Mouse (Mus musculus) activated CD4-positive, CD25-positive, alpha-beta regulatory T cell, adult 9 weeks (primary cell): ENCODE measurements around the gene Mef2b. TPM values are rescaled to one million over a fixed set of nuclear protein-coding genes. Genes with fewer than 3 reads are reported as not detected.

Source experiments
- polyA plus RNA-seq: library from polyadenylated mRNA; unstranded; fragments of 100-300 nt; shearing (Covaris generic); gene quantifications from one replicate; pipeline ENCODE4 v1.2.1, GENCODE M21; 2017

Mef2b gene
- polyA plus RNA-seq, result 2.6 TPM

DNA sequence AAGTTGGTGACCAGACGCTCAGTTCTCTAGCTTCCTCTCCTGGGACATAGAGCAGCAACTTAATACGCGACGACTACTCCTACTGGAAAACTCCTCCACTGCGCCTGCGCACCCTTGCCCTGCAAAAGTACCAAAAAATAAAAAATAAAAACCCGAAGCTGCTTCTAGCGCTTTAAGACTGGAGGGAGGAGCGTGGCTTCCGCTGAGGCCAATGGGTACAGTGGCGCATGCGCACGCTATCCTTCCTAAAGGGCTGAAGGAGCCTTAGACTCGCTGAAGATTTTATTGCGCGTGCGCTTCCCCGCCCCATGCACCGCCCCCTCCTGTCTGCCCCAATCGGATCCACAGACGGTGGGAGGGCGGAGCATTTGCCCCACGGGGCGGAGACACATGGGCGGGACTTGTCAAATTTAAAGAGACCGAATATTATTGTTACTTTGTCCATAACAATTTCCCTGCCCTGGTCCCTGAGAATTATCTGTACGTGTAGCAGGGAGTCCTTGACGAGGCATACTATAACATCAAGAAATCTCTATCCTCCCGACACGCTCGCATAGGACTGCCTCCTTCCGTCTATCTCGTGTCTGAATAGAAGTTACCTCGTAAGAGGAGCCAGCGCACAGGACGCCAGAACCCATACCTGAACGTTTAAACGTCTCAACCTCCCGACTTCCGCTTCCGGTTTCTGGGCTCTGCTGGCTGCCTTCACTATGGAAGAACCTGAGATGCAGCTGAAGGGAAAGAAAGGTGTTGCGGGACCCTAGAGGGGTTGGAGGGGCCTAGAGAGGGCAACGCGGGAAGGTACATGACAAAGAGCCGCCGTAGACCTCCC lies at the start of gene Mef2b, which contains the start of the genes Rfxank and Borcs8:
Gene Mef2b, plus strand, starts transcription at position 686 of the 832 bp plus-strand sequence.
Gene Rfxank, minus strand, starts transcription at position 129 of the 832 bp plus-strand sequence.
Gene Borcs8, plus strand, starts transcription at position 474 of the 832 bp plus-strand sequence.

DNA sequence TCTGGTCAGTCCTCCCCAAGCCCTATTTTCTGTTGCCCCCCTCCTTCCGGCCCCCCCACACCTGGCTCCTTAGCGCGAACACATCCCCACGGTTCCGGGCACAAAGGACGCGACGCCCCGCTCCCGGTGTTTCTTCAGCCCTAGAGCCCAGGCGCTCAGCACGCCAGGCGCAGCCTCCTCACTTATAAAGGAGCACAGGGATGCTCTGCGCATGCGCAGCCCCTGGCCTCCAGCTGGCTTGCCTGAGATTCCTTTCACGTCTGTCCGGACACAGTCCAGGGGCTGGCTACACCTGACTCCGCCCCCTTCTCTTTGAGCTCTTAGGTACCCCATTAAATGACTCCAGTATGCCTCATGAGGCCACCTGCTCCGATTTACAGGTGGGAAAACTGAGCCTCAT lies 18.8 kb upstream of the Mef2b start, which contains the start of gene Ncan:
Gene Ncan, minus strand, starts transcription at position 207 of the 400 bp plus-strand sequence.

DNA sequence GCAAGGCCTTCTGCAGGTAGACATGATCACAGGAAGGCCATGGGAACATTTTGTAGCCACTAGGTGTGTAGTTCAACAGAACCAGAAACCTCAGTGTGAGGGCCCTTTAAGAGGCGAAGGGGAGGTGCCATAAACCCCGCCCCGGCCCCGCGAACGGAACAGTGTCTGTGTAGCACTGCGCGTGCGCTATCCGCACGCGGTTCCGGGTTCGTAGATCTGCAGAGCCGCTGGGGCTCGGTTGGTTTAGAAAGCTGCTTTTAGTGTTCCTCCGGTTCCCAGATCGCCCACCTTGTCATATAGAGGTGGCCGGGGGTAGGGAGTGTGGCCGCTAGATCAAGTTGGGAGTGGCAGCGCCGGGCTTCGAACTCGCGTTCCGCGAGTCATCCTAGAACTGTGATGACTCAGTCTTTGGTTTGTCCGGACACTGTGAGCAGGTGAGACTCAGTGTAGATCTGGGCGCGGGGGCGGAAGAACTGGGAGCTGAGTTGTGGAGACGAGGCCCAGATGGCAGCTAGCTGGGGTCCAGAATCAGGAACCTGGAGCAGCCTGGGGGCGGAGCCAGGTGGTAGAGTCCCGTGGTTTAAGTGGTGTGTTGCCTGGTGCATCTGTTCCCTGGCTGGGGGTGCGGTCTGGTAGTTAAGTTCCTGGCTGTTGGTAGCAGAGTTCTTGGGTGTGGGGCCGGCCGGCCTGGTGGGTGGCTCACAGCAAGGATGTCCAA lies 8.2 kb upstream of the Mef2b start, which contains the start of gene Nr2c2ap:
Gene Nr2c2ap, plus strand, starts transcription at position 168 of the 718 bp plus-strand sequence.

DNA sequence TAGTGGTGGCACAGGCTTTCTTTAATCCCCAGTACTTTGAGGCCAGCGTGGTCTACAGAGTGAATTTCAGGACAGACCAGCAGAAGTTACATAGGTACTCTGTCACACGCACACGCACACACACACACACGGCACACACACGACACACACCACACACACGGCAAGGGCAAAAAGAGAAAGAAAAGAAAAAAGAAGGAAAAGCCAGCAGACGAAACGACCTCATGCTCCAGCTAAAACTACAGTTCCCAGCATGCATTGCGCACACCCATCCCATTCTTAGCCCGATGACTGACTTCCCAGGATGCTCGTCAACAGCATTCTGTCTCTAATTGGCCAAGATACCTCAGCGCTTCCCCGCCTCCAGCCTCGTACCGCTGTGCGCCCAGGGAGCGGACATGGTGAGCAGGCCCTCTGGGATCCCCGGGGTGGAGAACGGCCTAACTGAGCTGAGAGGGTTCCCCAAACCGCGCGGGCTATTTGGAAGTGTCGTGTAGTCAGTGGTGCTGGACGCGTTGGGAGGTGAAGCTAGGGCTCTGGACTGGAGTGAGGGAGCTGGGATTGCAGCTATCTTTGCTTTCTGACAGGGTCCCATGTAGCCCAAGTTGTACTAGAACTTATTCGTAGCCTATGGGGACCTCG lies 32.7 kb downstream of the Mef2b start, which contains the start of gene Tmem161a:
Gene Tmem161a, plus strand, starts transcription at position 314 of the 639 bp plus-strand sequence.

DNA sequence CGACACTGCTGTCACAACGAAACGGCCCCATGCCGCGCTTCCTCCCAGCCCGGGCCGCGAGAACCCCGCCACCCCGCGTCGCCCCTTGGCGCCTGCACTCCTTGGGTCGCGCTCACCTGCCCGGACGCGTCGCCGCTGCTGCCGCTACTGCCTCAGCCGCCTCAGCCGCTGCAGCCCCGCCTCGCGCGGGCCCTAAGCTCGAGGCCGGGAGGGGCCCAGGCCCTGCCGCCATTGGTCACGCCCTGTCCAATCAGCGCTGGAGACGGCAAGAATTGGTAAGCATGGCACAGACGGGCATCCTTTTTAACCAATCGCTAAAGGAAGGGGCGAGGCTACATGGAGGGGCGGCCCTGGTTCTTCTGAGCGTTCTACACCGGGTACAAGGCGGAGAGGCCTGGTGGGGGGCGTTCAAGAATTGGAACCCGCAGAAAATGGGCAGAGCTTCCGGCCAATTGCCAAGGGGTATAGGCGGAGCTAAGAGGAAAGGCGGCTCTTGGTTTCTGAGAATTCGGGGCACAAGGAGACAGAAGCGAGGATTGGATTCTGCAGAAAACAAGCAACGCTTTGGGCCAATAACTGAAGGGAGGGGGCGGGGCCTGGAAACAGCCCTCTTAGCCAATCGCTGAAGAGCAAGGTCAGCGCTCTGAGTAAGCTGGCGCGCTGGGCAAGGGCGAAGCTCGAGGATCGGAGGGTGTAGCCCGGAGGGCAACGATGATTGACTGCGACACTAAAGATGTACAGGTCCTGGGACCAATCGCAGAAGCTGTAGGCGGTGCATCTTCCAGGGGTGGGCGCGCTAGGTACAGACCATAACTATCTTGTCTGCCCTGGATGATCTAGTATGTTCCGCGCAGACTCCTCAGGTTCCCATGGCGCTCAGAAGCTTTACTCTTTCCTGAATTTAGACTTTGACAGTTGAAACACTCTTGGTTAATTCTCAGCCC lies 72.9 kb downstream of the Mef2b start, which contains the start of gene Slc25a42:
Gene Slc25a42, minus strand, starts transcription at position 194 of the 944 bp plus-strand sequence.

Other genes starting within 250 kb of the Mef2b start
- 1.6 TPM for gene Tssk6, start 237.5 kb upstream of the Mef2b start, polyA plus RNA-seq
- 205 TPM for gene Ndufa13, start 237.2 kb upstream of the Mef2b start, polyA plus RNA-seq
- 1.1 TPM for gene Yjefn3, start 237.0 kb upstream of the Mef2b start, polyA plus RNA-seq
- gene Gatad2a, start 143.3 kb upstream of the Mef2b start, polyA plus RNA-seq, result 24.7 TPM
- 41.9 TPM for gene Mau2, start 97.0 kb upstream of the Mef2b start, polyA plus RNA-seq
- 68.9 TPM for gene Sugp1, start 96.9 kb upstream of the Mef2b start, polyA plus RNA-seq
- gene Tm6sf2, start 66.8 kb upstream of the Mef2b start, polyA plus RNA-seq, result 1.3 TPM
- gene Hapln4, start 56.3 kb upstream of the Mef2b start, polyA plus RNA-seq, result not detected
- gene Ncan, start 18.8 kb upstream of the Mef2b start, polyA plus RNA-seq, result not detected
- gene Nr2c2ap, start 8.4 kb upstream of the Mef2b start, polyA plus RNA-seq, result 54.8 TPM
- gene Rfxank, start 557 bp upstream of the Mef2b start, polyA plus RNA-seq, result 41.2 TPM
- 97.8 TPM for gene Borcs8, start 212 bp upstream of the Mef2b start, polyA plus RNA-seq
- 55.6 TPM for gene Tmem161a, start 32.6 kb downstream of the Mef2b start, polyA plus RNA-seq
- 13.1 TPM for gene Slc25a42, start 72.6 kb downstream of the Mef2b start, polyA plus RNA-seq
- gene Sugp2, start 94.5 kb downstream of the Mef2b start, polyA plus RNA-seq, result 34.8 TPM
- 17.8 TPM for gene Armc6, start 94.8 kb downstream of the Mef2b start, polyA plus RNA-seq
- 0.27 TPM for gene Homer3, start 143.1 kb downstream of the Mef2b start, polyA plus RNA-seq
- 52.9 TPM for gene Ddx49, start 162.8 kb downstream of the Mef2b start, polyA plus RNA-seq
- gene Cope, start 162.8 kb downstream of the Mef2b start, polyA plus RNA-seq, result 354 TPM
- not detected for gene Cers1, start 176.1 kb downstream of the Mef2b start, polyA plus RNA-seq
- gene Gdf1, start 190.1 kb downstream of the Mef2b start, polyA plus RNA-seq, result 0.28 TPM
- 4.7 TPM for gene Upf1, start 213.6 kb downstream of the Mef2b start, polyA plus RNA-seq
- 0.20 TPM for gene Comp, start 233.8 kb downstream of the Mef2b start, polyA plus RNA-seq